Mouse (Mus musculus): ENCODE data around the gene Olfr566. TPM values are rescaled to one million over a fixed set of nuclear protein-coding genes. Genes with fewer than 3 reads are reported as not detected.

The Olfr566 gene
- not detected in 2 replicates for polyA plus RNA-seq (2016; fragmentation: Nextera tagmentation; extraction: Ambion mirVana)

GRCm38 (mm10) chr7:102858665-102859064 is at the start of gene Olfr566:
Gene Olfr566 (minus strand): TSS chr7:102858765.
- Histone ChIP-seq H3K36me3 (replicated peaks) (no peaks in the 10 kb centered on the region), H3K4me2 (no peak within 1 kb of the TSS), H3K27ac (no peak within 1 kb of the TSS), H3K4me1 (no peaks in the 10 kb centered on the region), H3K9ac (no peak within 1 kb of the TSS), H3K4me3 (replicated peaks) (no peak within 1 kb of the TSS), H3K27me3 (no peaks in the 10 kb centered on the region), H3K9me3 (no peaks in the 10 kb centered on the region)
- 90% methylated on average over 1 of the region's 1 CpGs for WGBS
- ATAC-seq (ENCODE audit: low FRiP score) = no peak

- ATAC-seq (ENCODE audit: low FRiP score) = no peak
- Histone ChIP-seq H3K27me3 (no peaks in the 10 kb centered on the region), H3K9me3 (no peaks in the 10 kb centered on the region), H3K27ac (no peak within 1 kb of the TSS), H3K9ac (no peak within 1 kb of the TSS), H3K4me2 (no peak within 1 kb of the TSS), H3K4me1 (no peaks in the 10 kb centered on the region), H3K36me3 (replicated peaks) (no peaks in the 10 kb centered on the region), H3K4me3 (replicated peaks) (no peak within 1 kb of the TSS)
- WGBS = 81% methylated on average over 3 of the region's 3 CpGs
Measured at GRCm38 (mm10) chr7:102890782-102891181, 32.2 kb upstream of the Olfr566 start, which contains the start of gene Olfr569. Gene Olfr569 (minus strand): TSS chr7:102890882.

- H3K4me2 ChIP-seq = no peak within 1 kb of the TSS
- H3K36me3 ChIP-seq (replicated peaks) = no peaks in the 10 kb centered on the region
- no peaks in the 10 kb centered on the region for H3K27me3 ChIP-seq
- no peaks in the 10 kb centered on the region for H3K9me3 ChIP-seq
- no peak for ATAC-seq (ENCODE audit: low FRiP score)
- no peak within 1 kb of the TSS for H3K27ac ChIP-seq
- H3K4me3 ChIP-seq (replicated peaks) = no peak within 1 kb of the TSS
- no peak within 1 kb of the TSS for H3K9ac ChIP-seq
- no peaks in the 10 kb centered on the region for H3K4me1 ChIP-seq
Measured at GRCm38 (mm10) chr7:102876822-102877221, 18.3 kb upstream of the Olfr566 start, which contains the start of gene Olfr568. Gene Olfr568 (plus strand): TSS chr7:102877122.

- no peak for ATAC-seq (ENCODE audit: low FRiP score)
- H3K9me3 ChIP-seq = no peaks in the 10 kb centered on the region
- H3K27ac ChIP-seq = no peak overlapping the region
- no peaks in the 10 kb centered on the region for H3K4me1 ChIP-seq
- H3K4me3 ChIP-seq (replicated peaks) = no peak overlapping the region
- H3K4me2 ChIP-seq = no peak overlapping the region
- no peaks in the 10 kb centered on the region for H3K36me3 ChIP-seq (replicated peaks)
- no peak overlapping the region for H3K9ac ChIP-seq
- no peaks in the 10 kb centered on the region for H3K27me3 ChIP-seq
Measured at GRCm38 (mm10) chr7:102855807-102856206, 2.8 kb downstream of the Olfr566 start.

Other genes with a start within 250 kb of the Olfr566 start
- gene Olfr553, start 240.5 kb downstream of the Olfr566 start, polyA plus RNA-seq (2016; fragmentation: Nextera tagmentation; extraction: Ambion mirVana) = not detected in 2 replicates
- not detected in 2 replicates for gene Olfr554, start 220.3 kb downstream of the Olfr566 start, polyA plus RNA-seq (2016; fragmentation: Nextera tagmentation; extraction: Ambion mirVana)
- gene Olfr555, start 199.9 kb downstream of the Olfr566 start, polyA plus RNA-seq (2016; fragmentation: Nextera tagmentation; extraction: Ambion mirVana) = not detected in 2 replicates
- not detected in 2 replicates for gene Olfr556, start 193.9 kb downstream of the Olfr566 start, polyA plus RNA-seq (2016; fragmentation: Nextera tagmentation; extraction: Ambion mirVana)
- 7.5 and 9.8 TPM in 2 replicates for gene Trim68, start 171.4 kb downstream of the Olfr566 start, polyA plus RNA-seq (2016; fragmentation: Nextera tagmentation; extraction: Ambion mirVana)
- not detected in 2 replicates for gene Olfr557, start 162.9 kb downstream of the Olfr566 start, polyA plus RNA-seq (2016; fragmentation: Nextera tagmentation; extraction: Ambion mirVana)
- not detected in 2 replicates for gene Olfr558, start 156.6 kb downstream of the Olfr566 start, polyA plus RNA-seq (2016; fragmentation: Nextera tagmentation; extraction: Ambion mirVana)
- not detected in 2 replicates for gene Olfr33, start 139.7 kb downstream of the Olfr566 start, polyA plus RNA-seq (2016; fragmentation: Nextera tagmentation; extraction: Ambion mirVana)
- gene Olfr559, start 131.3 kb downstream of the Olfr566 start, polyA plus RNA-seq (2016; fragmentation: Nextera tagmentation; extraction: Ambion mirVana) = not detected in 2 replicates
- not detected in 2 replicates for gene Olfr560, start 99.4 kb downstream of the Olfr566 start, polyA plus RNA-seq (2016; fragmentation: Nextera tagmentation; extraction: Ambion mirVana)
- gene Olfr78, start 99.3 kb downstream of the Olfr566 start, polyA plus RNA-seq (2016; fragmentation: Nextera tagmentation; extraction: Ambion mirVana) = 0.10 TPM in 1 of 2 replicates, not detected in the other
- gene Olfr561, start 87.5 kb downstream of the Olfr566 start, polyA plus RNA-seq (2016; fragmentation: Nextera tagmentation; extraction: Ambion mirVana) = not detected in 2 replicates
- gene Olfr564, start 55.3 kb downstream of the Olfr566 start, polyA plus RNA-seq (2016; fragmentation: Nextera tagmentation; extraction: Ambion mirVana) = not detected in 2 replicates
- not detected in 2 replicates for gene Olfr568, start 18.4 kb upstream of the Olfr566 start, polyA plus RNA-seq (2016; fragmentation: Nextera tagmentation; extraction: Ambion mirVana)
- not detected in 2 replicates for gene Olfr569, start 32.1 kb upstream of the Olfr566 start, polyA plus RNA-seq (2016; fragmentation: Nextera tagmentation; extraction: Ambion mirVana)
- gene Olfr570, start 35.8 kb upstream of the Olfr566 start, polyA plus RNA-seq (2016; fragmentation: Nextera tagmentation; extraction: Ambion mirVana) = not detected in 2 replicates
- 0.12 and 0.13 TPM in 2 replicates for gene Olfr571, start 58.8 kb upstream of the Olfr566 start, polyA plus RNA-seq (2016; fragmentation: Nextera tagmentation; extraction: Ambion mirVana)
- not detected in 2 replicates for gene Olfr572, start 65.6 kb upstream of the Olfr566 start, polyA plus RNA-seq (2016; fragmentation: Nextera tagmentation; extraction: Ambion mirVana)
- gene Olfr573-ps1, start 83.8 kb upstream of the Olfr566 start, polyA plus RNA-seq (2016; fragmentation: Nextera tagmentation; extraction: Ambion mirVana) = not detected in 2 replicates
- not detected in 2 replicates for gene Olfr574, start 89.7 kb upstream of the Olfr566 start, polyA plus RNA-seq (2016; fragmentation: Nextera tagmentation; extraction: Ambion mirVana)
- gene Olfr575, start 100.0 kb upstream of the Olfr566 start, polyA plus RNA-seq (2016; fragmentation: Nextera tagmentation; extraction: Ambion mirVana) = not detected in 2 replicates
- not detected in 2 replicates for gene Olfr576, start 103.9 kb upstream of the Olfr566 start, polyA plus RNA-seq (2016; fragmentation: Nextera tagmentation; extraction: Ambion mirVana)
- not detected in 2 replicates for gene Olfr577, start 117.2 kb upstream of the Olfr566 start, polyA plus RNA-seq (2016; fragmentation: Nextera tagmentation; extraction: Ambion mirVana)
- gene Olfr578, start 130.6 kb upstream of the Olfr566 start, polyA plus RNA-seq (2016; fragmentation: Nextera tagmentation; extraction: Ambion mirVana) = not detected in 2 replicates
- gene Olfr582, start 179.3 kb upstream of the Olfr566 start, polyA plus RNA-seq (2016; fragmentation: Nextera tagmentation; extraction: Ambion mirVana) = not detected in 2 replicates
- not detected in 2 replicates for gene Olfr583, start 192.5 kb upstream of the Olfr566 start, polyA plus RNA-seq (2016; fragmentation: Nextera tagmentation; extraction: Ambion mirVana)
- gene Olfr584, start 223.1 kb upstream of the Olfr566 start, polyA plus RNA-seq (2016; fragmentation: Nextera tagmentation; extraction: Ambion mirVana) = not detected in 2 replicates
- gene Olfr585, start 239.0 kb upstream of the Olfr566 start, polyA plus RNA-seq (2016; fragmentation: Nextera tagmentation; extraction: Ambion mirVana) = not detected in 2 replicates